Mouse (Mus musculus): ENCODE results near the gene Brf1. TPM values are rescaled to one million over a fixed set of nuclear protein-coding genes. Genes with fewer than 3 reads are reported as not detected.

The Brf1 gene
- polyA plus RNA-seq, 1 experiment from 2014 or later = 53.8 TPM

DNA sequence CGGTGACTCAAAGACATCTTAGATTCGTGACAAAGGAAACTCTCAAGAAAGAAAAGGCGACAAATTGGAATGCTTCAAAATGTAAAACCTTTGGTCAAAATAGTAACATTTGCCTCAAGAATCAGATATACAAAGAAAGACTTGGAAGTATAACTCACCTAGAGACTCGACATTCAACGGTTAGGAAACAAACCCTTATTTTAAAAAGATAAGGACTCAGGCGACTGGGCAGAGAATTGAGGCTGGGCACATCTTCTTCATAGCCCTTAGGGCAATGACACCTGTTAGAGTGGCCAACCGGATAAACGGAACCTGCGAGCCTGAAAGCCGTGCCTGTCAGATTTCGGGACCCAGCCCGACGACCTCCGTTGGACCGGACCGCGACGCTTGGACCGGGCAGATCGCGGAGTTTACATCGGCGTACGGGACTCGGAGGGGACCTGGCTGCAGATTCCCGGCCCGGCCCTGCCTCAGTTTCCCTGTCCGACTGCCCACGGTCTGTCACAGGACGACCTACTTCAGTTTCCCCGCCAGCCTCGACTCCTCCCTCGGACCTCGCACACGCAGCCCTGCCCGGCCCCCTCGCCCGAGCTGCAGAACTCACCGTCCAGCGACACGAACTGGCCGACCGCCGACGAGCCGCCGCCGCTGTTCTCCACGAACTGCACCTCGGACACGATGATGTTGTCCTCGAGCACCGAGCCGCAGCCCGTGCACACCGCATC lies 773 bp downstream of the Brf1 start:
- no peaks in the 10 kb centered on the region for H3K36me3 ChIP-seq (ENCODE audit: control insufficient read depth, insufficient read depth, low read length)
- peak overlapping the region; percentile 86 for H3K4me2 ChIP-seq (ENCODE audit: low read length)
- H3K27ac ChIP-seq (ENCODE audit: low read depth) = peak overlapping the region; percentile 95
- DNase-seq (ENCODE audit: low spot score) (peak; percentile 55), ATAC-seq (replicated peaks; ENCODE audit: low FRiP score, low TSS enrichment, low read depth) (no peak; the same call in 1 of the 2 replicates)
- H3K9ac ChIP-seq (ENCODE audit: low read length) = peak overlapping the region; percentile 88
- H3K4me1 ChIP-seq (replicated peaks; ENCODE audit: control insufficient read depth, insufficient read depth, low read length) = peaks cover 16% of the 10 kb centered on the region
- no peaks in the 10 kb centered on the region for H3K27me3 ChIP-seq (replicated peaks; ENCODE audit: control insufficient read depth, insufficient read depth, low read length)
- 1% methylated on average over 56 of the region's 56 CpGs for WGBS
- H3K9me3 ChIP-seq (ENCODE audit: control insufficient read depth, low read length) = no peaks in the 10 kb centered on the region
- peak overlapping the region; percentile 91 for H3K4me3 ChIP-seq (ENCODE audit: low read depth, low read length)

DNA sequence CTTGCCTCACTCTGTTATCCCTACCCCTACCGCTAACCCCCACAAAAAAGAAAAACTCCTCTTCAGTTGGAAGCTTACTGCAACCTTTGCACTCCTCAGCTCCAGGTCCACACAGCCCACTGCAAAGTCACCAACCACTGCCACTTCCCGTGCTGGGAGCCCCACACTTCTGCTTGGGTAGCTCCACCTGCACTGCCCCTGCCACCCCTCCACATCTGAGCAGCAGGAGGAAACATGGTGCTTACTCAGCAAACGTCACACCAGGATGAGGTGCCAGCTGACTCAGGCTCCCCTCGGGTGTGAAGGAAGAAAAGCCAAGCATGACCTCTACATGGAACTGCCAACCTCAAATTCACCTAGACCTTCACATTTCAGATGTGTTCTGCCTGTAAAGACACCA lies 6.4 kb downstream of the Brf1 start:
- no peak overlapping the region for H3K4me2 ChIP-seq (ENCODE audit: low read length)
- no peak for DNase-seq (ENCODE audit: low spot score)
- H3K9ac ChIP-seq (ENCODE audit: low read length) = no peak overlapping the region
- WGBS = 76% methylated on average over 4 of the region's 4 CpGs
- no peak for ATAC-seq (replicated peaks; ENCODE audit: low FRiP score, low TSS enrichment, low read depth)
- peaks cover 11% of the 10 kb centered on the region for H3K4me1 ChIP-seq (replicated peaks; ENCODE audit: control insufficient read depth, insufficient read depth, low read length)
- H3K9me3 ChIP-seq (ENCODE audit: control insufficient read depth, low read length) = no peaks in the 10 kb centered on the region
- no peak overlapping the region for H3K27ac ChIP-seq (ENCODE audit: low read depth)
- H3K36me3 ChIP-seq (ENCODE audit: control insufficient read depth, insufficient read depth, low read length) = peaks cover 17% of the 10 kb centered on the region
- H3K27me3 ChIP-seq (replicated peaks; ENCODE audit: control insufficient read depth, insufficient read depth, low read length) = no peaks in the 10 kb centered on the region
- no peak overlapping the region for H3K4me3 ChIP-seq (ENCODE audit: low read depth, low read length)

DNA sequence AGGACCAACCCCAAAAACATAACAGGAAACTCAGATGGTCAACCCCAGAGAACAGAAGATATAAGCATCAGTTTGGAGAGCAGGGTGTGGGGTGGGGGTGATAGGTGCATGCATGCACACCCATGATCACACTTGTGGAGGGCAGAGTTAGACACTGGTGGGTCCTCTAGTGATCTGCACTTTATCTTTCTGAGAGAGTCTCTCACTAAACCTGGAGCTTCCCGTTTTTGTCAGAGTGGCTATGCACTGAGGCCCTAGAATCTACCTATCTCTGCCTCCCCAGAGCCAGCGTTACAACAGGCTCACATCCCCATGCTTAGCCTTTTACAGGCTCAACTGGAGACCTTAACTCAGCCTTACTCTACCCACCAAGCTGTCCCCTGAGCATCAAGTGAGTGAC lies 9.1 kb downstream of the Brf1 start:
- Histone ChIP-seq H3K9ac (ENCODE audit: low read length) (no peak overlapping the region), H3K27me3 (replicated peaks; ENCODE audit: control insufficient read depth, insufficient read depth, low read length) (no peaks in the 10 kb centered on the region), H3K4me2 (ENCODE audit: low read length) (no peak overlapping the region), H3K9me3 (ENCODE audit: control insufficient read depth, low read length) (no peaks in the 10 kb centered on the region), H3K4me1 (replicated peaks; ENCODE audit: control insufficient read depth, insufficient read depth, low read length) (no peaks in the 10 kb centered on the region), H3K27ac (ENCODE audit: low read depth) (no peak overlapping the region), H3K36me3 (ENCODE audit: control insufficient read depth, insufficient read depth, low read length) (peaks cover 35% of the 10 kb centered on the region), H3K4me3 (ENCODE audit: low read depth, low read length) (no peak overlapping the region)
- WGBS = 93% methylated on average over 2 of the region's 2 CpGs
- ATAC-seq (replicated peaks; ENCODE audit: low FRiP score, low TSS enrichment, low read depth) (no peak), DNase-seq (ENCODE audit: low spot score) (no peak)

DNA sequence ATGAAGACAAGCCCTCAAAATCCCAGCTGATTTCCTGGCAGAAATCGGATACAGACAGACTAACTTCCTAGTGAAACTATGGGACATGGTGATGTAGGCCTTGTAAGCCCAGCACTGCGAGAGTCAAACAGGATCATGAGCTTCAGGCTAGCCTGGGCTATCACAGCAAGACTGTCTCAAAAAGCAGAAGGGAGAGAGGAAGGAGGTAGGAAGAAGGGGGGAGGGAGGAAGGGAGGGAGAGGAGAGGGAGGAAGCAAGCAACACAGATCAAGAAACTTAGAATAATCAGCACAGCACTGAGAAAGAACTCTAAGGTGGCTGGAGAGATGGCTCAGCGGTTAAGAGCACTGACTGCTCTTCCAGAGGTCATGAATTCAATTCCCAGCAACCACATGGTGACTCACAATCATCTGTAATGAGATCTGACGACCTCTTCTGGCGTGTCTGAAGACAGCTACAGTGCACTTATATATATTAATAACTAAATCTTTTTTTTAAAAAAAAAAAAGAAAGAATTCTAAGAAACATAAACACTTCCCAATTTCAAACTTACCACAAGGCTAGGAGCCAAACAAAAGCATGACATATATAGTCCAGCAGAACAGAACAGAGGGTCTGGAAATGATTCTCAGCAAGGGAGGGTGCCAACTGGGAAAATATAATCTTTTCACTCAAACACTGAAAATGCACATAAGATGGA lies 9.6 kb downstream of the Brf1 start:
- no peak overlapping the region for H3K27ac ChIP-seq (ENCODE audit: low read depth)
- no peak overlapping the region for H3K4me3 ChIP-seq (ENCODE audit: low read depth, low read length)
- H3K9me3 ChIP-seq (ENCODE audit: control insufficient read depth, low read length) = no peaks in the 10 kb centered on the region
- no peak overlapping the region for H3K4me2 ChIP-seq (ENCODE audit: low read length)
- ATAC-seq (replicated peaks; ENCODE audit: low FRiP score, low TSS enrichment, low read depth) (no peak), DNase-seq (ENCODE audit: low spot score) (no peak)
- WGBS = 81% methylated on average over 5 of the region's 5 CpGs
- no peaks in the 10 kb centered on the region for H3K27me3 ChIP-seq (replicated peaks; ENCODE audit: control insufficient read depth, insufficient read depth, low read length)
- H3K4me1 ChIP-seq (replicated peaks; ENCODE audit: control insufficient read depth, insufficient read depth, low read length) = no peaks in the 10 kb centered on the region
- H3K9ac ChIP-seq (ENCODE audit: low read length) = no peak overlapping the region
- H3K36me3 ChIP-seq (ENCODE audit: control insufficient read depth, insufficient read depth, low read length) = peaks cover 41% of the 10 kb centered on the region

DNA sequence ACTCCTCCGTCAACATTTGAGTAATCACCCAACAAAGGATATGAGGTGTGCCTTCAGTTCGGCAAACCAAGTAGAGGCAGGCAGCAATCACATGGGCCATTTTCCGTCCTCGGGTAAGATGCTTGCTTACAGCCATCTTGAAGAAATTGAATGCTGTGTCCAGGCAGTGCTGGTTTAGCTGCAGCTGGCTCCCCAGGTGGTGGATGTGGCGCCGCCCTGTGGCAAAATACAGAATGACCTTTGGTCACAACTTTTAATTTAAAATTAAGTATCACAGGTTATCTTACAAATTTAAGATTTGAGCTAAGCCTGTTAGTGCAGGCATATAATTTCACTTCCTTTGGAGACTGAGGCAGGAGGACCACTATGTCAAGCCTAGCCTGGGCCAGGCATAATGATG lies 12.6 kb downstream of the Brf1 start:
- 71% methylated on average over 6 of the region's 6 CpGs for WGBS
- no peak for DNase-seq (ENCODE audit: low spot score)

DNA sequence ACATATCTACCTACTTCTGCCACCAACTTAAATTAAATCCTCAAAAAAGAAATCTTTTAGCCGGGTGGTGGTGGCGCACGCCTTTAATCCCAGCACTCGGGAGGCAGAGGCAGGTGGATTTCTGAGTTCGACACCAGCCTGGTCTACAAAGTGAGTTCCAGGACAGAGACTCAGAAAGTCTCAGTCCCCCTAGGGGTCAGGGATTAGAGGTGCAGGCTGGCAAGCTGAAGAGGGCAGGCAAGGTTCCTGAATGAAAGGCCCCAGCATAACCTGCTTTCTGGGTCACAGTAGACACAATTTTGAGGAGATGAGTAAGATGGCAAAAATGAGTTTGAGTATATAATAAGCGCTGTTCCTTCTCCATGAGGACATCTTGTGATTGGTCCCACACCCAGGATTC lies 15.2 kb downstream of the Brf1 start:
- 92% methylated on average over 6 of the region's 6 CpGs for WGBS
- no peak overlapping the region for H3K27ac ChIP-seq (ENCODE audit: low read depth)
- no peak overlapping the region for H3K9ac ChIP-seq (ENCODE audit: low read length)
- peaks cover 73% of the 10 kb centered on the region for H3K36me3 ChIP-seq (ENCODE audit: control insufficient read depth, insufficient read depth, low read length)
- H3K27me3 ChIP-seq (replicated peaks; ENCODE audit: control insufficient read depth, insufficient read depth, low read length) = no peaks in the 10 kb centered on the region
- H3K4me3 ChIP-seq (ENCODE audit: low read depth, low read length) = no peak overlapping the region
- H3K9me3 ChIP-seq (ENCODE audit: control insufficient read depth, low read length) = no peaks in the 10 kb centered on the region
- no peaks in the 10 kb centered on the region for H3K4me1 ChIP-seq (replicated peaks; ENCODE audit: control insufficient read depth, insufficient read depth, low read length)
- no peak for DNase-seq (ENCODE audit: low spot score)
- ATAC-seq (replicated peaks; ENCODE audit: low FRiP score, low TSS enrichment, low read depth) = no peak
- H3K4me2 ChIP-seq (ENCODE audit: low read length) = no peak overlapping the region

More for the DNA sequence above, 12.6 kb downstream of the Brf1 start:
- H3K9ac ChIP-seq (ENCODE audit: low read length) = no peak overlapping the region
- no peak overlapping the region for H3K4me3 ChIP-seq (ENCODE audit: low read depth, low read length)
- H3K27me3 ChIP-seq (replicated peaks; ENCODE audit: control insufficient read depth, insufficient read depth, low read length) = no peaks in the 10 kb centered on the region
- peaks cover 60% of the 10 kb centered on the region for H3K36me3 ChIP-seq (ENCODE audit: control insufficient read depth, insufficient read depth, low read length)
- H3K4me2 ChIP-seq (ENCODE audit: low read length) = no peak overlapping the region
- H3K4me1 ChIP-seq (replicated peaks; ENCODE audit: control insufficient read depth, insufficient read depth, low read length) = no peaks in the 10 kb centered on the region
- ATAC-seq (replicated peaks; ENCODE audit: low FRiP score, low TSS enrichment, low read depth) = no peak
- no peaks in the 10 kb centered on the region for H3K9me3 ChIP-seq (ENCODE audit: control insufficient read depth, low read length)
- no peak overlapping the region for H3K27ac ChIP-seq (ENCODE audit: low read depth)

DNA sequence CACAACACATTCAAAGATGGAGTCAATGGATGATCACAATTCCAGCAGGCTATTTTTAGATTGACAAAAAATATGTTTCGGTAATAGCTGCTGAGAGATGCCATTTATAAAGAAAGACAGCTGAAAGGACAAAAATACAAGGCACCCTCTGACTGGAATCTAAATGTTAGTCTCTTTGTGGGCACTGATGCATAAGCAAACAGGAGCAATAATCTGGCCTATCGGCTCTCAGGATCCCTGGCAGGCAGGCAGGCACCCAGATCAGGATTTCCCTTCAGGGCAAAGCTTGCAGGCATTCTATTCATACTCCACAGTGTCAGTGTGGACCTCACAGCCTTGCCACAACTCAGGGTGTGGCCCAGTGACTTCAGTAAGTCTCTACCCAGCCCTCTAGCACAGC lies 18.5 kb downstream of the Brf1 start:
- Histone ChIP-seq H3K36me3 (ENCODE audit: control insufficient read depth, insufficient read depth, low read length) (peaks cover 90% of the 10 kb centered on the region), H3K27me3 (replicated peaks; ENCODE audit: control insufficient read depth, insufficient read depth, low read length) (no peaks in the 10 kb centered on the region), H3K9me3 (ENCODE audit: control insufficient read depth, low read length) (no peaks in the 10 kb centered on the region), H3K27ac (ENCODE audit: low read depth) (no peak overlapping the region), H3K4me1 (replicated peaks; ENCODE audit: control insufficient read depth, insufficient read depth, low read length) (peaks cover 4% of the 10 kb centered on the region), H3K9ac (ENCODE audit: low read length) (no peak overlapping the region), H3K4me2 (ENCODE audit: low read length) (no peak overlapping the region), H3K4me3 (ENCODE audit: low read depth, low read length) (no peak overlapping the region)
- DNase-seq (ENCODE audit: low spot score) (no peak), ATAC-seq (replicated peaks; ENCODE audit: low FRiP score, low TSS enrichment, low read depth) (no peak)
- 88% methylated on average over 2 of the region's 2 CpGs for WGBS

DNA sequence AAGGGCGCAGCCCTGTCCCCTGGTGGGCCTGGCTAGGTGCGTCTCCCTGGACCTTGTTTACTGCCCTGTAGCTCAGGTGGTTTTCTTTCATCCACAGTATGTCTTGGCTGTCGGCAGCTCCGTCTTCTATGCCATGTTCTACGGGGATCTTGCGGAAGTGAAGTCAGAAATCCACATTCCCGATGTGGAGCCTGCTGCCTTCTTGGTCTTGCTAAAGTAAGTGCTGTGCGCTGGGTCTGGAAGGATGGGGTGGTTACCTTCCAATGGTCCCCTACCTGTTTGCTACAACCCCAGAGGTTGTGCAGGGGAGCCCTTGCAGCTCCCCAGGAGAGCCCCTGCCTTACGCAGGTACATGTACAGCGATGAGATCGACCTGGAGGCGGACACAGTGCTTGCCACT lies 23.3 kb downstream of the Brf1 start:
- Histone ChIP-seq H3K9me3 (ENCODE audit: control insufficient read depth, low read length) (no peaks in the 10 kb centered on the region), H3K36me3 (ENCODE audit: control insufficient read depth, insufficient read depth, low read length) (peaks cover 69% of the 10 kb centered on the region), H3K4me2 (ENCODE audit: low read length) (peak overlapping the region; percentile 67), H3K27ac (ENCODE audit: low read depth) (peak overlapping the region; percentile 60; the same call in 1 of the 2 replicates), H3K4me1 (replicated peaks; ENCODE audit: control insufficient read depth, insufficient read depth, low read length) (peaks cover 5% of the 10 kb centered on the region), H3K4me3 (ENCODE audit: low read depth, low read length) (peak overlapping the region; percentile 47), H3K27me3 (replicated peaks; ENCODE audit: control insufficient read depth, insufficient read depth, low read length) (no peaks in the 10 kb centered on the region), H3K9ac (ENCODE audit: low read length) (peak overlapping the region; percentile 57)
- no peak; the same call in 1 of the 2 replicates for ATAC-seq (replicated peaks; ENCODE audit: low FRiP score, low TSS enrichment, low read depth)
- WGBS = 40% methylated on average over 12 of the region's 12 CpGs
- no peak for DNase-seq (ENCODE audit: low spot score)

Measured in intestine, embryonic 14.5 days (tissue).